Mouse (Mus musculus) brain, embryonic 14.5 days (tissue): ENCODE data around the gene Vmn1r7.

ENCODE experiments used
- CTCF ChIP-seq: fragments of 200-500 bp; IDR thresholded peaks from 2 replicates; pipeline ENCODE4 v1.5.1; 2012; ENCODE audit warnings: inconsistent platforms, mild to moderate bottlenecking, moderate library complexity, borderline replicate concordance; ENCODE audit not compliant: insufficient read depth, insufficient read length; ENCODE audit errors: extremely low read depth
- POLR2A ChIP-seq: fragments of 200-500 bp; IDR thresholded peaks from 2 replicates; pipeline ENCODE4 v1.6.1; 2012; ENCODE audit warnings: mild to moderate bottlenecking, inconsistent platforms, borderline replicate concordance; ENCODE audit not compliant: poor library complexity, insufficient read depth, insufficient read length, severe bottlenecking; ENCODE audit errors: extremely low read depth

DNA sequence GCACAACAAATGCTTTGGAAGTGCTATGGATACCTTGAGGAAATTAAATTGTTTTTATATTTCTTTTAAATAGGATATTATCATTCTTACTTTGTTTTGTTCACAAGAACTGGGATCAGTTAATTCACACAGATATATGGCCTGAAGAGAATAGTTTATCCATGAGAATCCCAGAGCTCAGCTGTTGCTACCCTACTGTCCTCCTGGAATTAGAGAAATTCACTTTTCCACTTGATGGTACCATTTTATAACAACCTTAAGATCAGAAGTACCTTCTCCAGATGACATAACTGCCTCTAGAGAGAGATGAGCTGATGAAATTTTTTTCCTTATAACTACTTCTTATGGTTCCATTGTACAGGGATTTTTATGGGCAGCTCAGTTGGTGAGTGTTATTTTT is 6.9 kb upstream of the Vmn1r7 start, which contains the start of gene Vmn1r8:
- TF ChIP-seq CTCF (no peak), POLR2A (no peak)
